Mouse (Mus musculus) bone marrow macrophage, adult 2 months (primary cell): ENCODE results near the gene Rtf2.

ENCODE experiments used
- CTCF ChIP-seq: IDR thresholded peaks from 2 replicates; pipeline ENCODE4 v1.5.1; 2012; ENCODE audit warnings: low read depth, mild to moderate bottlenecking, low read length, moderate library complexity
- POLR2A ChIP-seq: IDR thresholded peaks from 2 replicates; pipeline ENCODE4 v1.6.1; 2012; ENCODE audit warnings: mild to moderate bottlenecking, low read depth, low read length, borderline replicate concordance

GRCm38 (mm10) chr2:172477350-172477749 lies 37.0 kb downstream of the Rtf2 start:
- TF ChIP-seq POLR2A (no peak), CTCF (no peak)
